Mouse (Mus musculus) thymus, adult 18-20 months (tissue): ENCODE results near the gene Neurog2.

ENCODE experiments used
- DNase-seq, 2 experiments: peaks; one replicate each; pipeline ENCODE4 v3.0.0; 2022; ENCODE audit warnings: mixed read lengths in 2 of 2

Neurog2 gene

GRCm38 (mm10) chr3:127646156-127646825, 13.4 kb downstream of the Neurog2 start:
- DNase-seq: no peak

GRCm38 (mm10) chr3:127651742-127652653, 19.1 kb downstream of the Neurog2 start:
- DNase-seq: no peak

GRCm38 (mm10) chr3:127660712-127661111, 27.8 kb downstream of the Neurog2 start:
- no peak for DNase-seq

- DNase-seq: no peak
Measured at GRCm38 (mm10) chr3:127661646-127662531, 29.0 kb downstream of the Neurog2 start.

GRCm38 (mm10) chr3:127679703-127680102, 46.8 kb downstream of the Neurog2 start:
- DNase-seq: no peak
